Mouse (Mus musculus) gastrocnemius, adult 18-20 months (tissue): Measurements from ENCODE around the gene Gm10322. TPM values are rescaled to one million over a fixed set of nuclear protein-coding genes. Genes with fewer than 3 reads are reported as not detected.

Source experiments
- DNase-seq: peaks from one replicate; pipeline ENCODE4 v3.0.0; 2021; ENCODE audit warnings: low spot score
- total RNA-seq, 2 experiments: library from RNA; stranded (reverse); gene quantifications; 2 replicates each; pipeline ENCODE4 v1.2.3; 2021

Gene Gm10322
- total RNA-seq, 2 experiments from 2014 or later = not detected

GRCm38 (mm10) chr10:59646821-59647378 is 31.0 kb downstream of the Gm10322 start:
- no peak for DNase-seq

- DNase-seq = no peak
Measured at GRCm38 (mm10) chr10:59656799-59657198, 40.9 kb downstream of the Gm10322 start.

GRCm38 (mm10) chr10:59664765-59665164 is 48.9 kb downstream of the Gm10322 start:
- DNase-seq = no peak

GRCm38 (mm10) chr10:59665503-59666291 is 49.8 kb downstream of the Gm10322 start:
- no peak for DNase-seq

Other genes starting within 250 kb of the Gm10322 start
- 100 to 1,000 TPM; 113 to 128 TPM for gene Gm10273, start 220.4 kb upstream of the Gm10322 start, total RNA-seq
- not detected for gene Pla2g12b, start 212.4 kb upstream of the Gm10322 start, total RNA-seq
- gene Oit3, start 174.3 kb upstream of the Gm10322 start, total RNA-seq = not detected
- gene Mcu, start 629 bp downstream of the Gm10322 start, total RNA-seq = 10 to 100 TPM; 39.8 to 44.3 TPM
- 10 to 100 TPM; 55.9 to 61.3 TPM for gene Micu1, start 86.4 kb downstream of the Gm10322 start, total RNA-seq